Mouse (Mus musculus) cerebellum, adult 18-20 months (tissue): ENCODE measurements around the gene Nrxn3.

Source experiments
- DNase-seq, 2 experiments: peaks; one replicate each; pipeline ENCODE4 v3.0.0; 2021

The Nrxn3 gene

DNA sequence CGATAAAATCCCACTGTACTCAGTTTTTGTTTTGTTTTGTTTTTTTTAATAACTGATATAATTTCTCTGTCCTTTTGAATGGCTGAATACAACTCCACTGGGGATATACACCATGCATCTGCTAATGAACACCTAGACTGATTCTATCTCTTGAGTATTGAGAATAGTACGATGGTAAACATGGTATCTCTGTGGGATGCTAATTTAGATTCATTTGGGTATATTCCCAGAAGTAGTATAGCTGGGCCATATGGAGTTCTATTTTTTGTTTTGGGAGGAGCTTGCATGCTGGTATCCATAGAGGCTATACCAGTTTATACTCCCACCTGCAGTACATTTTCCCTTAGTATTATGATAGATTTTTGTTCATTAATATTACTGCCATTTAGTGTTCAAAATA is 217.0 kb downstream of the Nrxn3 start:
- no peak for DNase-seq

DNA sequence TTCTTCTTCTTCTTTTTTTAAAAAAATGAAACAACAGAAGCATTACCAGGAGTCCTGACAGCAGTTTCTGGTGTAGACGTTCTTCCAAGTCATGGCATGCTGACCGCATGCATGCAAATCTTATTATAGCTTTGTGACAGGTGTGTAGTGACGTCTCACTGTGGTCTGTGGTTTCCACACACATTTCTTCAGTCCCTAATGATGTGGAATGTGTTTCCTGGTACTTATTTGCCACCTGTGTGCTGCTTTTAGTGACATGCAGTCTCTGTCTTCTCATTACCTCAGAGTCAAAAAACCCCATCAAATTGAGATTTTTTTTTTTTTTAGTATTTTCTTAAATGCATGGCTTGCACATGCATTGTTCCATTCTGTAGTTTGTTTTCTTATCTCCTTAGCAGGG is 222.3 kb downstream of the Nrxn3 start:
- DNase-seq, result no peak

DNA sequence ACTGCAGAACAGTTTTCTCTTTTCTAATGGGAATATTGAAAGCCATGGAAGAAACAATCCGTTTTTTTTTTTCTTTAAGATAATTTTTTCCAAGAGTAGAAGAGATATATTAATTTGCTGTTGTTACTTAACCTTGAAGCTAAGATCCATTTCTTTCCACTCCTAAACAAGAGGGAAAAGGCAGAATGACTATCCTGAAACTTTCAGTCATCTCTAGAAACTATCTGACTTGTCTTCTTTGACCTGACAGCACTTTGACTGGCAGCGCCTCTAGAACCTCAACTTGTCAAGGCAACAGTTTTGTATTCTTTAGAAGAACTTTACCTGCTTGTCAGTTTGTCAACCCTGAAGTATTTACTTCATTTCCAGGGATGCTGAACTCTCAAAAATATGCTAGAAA is 227.2 kb downstream of the Nrxn3 start:
- no peak for DNase-seq

DNA sequence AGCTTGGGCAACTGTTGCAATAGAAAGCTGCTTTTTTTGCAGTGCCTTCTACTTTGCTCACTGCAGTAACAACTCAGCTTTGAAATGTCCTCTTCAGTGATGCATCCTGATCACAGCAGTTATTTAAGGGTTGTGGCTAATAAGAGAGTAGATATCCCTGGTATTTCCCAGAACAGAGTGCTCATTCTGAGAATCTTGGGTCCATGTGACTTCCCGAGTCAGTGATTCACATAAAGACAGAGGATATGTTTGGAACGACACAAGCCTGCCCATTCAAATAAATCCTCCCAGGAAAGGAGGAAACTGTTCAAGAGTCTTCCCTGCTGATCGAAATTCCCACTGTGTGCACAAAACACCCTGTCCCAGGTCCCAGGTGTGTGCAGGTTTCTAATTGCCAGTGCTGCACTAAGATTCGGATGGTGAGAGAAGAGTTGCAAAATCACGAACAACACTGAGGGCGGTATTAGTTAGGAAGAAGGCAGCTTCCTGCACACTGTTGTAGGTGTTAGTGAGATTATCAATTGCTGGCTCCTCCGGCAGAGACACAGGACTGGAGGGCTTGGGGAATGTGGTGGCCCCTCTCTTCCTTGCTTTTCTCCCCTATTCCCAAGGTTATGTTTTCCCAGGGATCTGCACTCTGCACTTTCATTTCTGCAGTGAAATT is 230.4 kb downstream of the Nrxn3 start:
- no peak for DNase-seq

DNA sequence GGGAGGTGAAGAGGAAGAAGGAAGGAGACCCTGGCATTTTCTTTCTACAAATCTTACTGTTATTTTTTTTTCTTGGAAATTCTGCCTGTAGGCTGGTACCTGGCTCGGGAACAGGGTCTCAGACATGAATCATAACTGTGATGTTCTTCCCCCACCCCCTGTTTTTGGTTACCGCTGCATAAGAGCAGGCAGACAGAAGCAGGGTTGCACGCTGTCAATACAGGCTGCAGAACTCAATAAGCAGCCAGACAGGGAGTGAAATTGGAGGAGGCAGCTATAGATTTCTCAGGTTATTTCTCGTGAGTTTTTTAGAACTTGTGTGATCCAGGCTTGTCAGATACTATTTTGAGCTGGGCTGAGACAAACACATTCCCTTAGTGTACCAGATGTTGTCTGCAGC is 231.1 kb downstream of the Nrxn3 start:
- DNase-seq, result no peak

DNA sequence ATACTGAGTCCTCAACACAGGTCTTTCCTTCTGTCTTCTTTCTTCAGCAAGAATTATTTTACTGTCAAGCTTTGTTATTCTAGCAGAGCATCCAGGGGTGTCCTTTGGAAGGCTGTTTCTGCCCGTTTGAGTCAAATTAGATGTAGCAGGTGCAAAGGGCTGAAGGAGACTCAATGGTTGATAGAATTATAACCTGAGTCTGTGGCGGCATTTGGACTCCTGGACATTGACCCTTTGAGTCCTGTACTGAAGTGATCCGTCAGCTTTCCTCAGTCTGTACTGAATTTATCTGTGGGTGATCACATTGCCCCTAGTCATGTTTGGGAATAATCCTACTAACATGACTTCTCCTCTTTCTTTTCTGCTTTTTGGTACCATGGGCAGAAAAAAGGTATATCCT is 234.8 kb downstream of the Nrxn3 start:
- DNase-seq, result no peak

DNA sequence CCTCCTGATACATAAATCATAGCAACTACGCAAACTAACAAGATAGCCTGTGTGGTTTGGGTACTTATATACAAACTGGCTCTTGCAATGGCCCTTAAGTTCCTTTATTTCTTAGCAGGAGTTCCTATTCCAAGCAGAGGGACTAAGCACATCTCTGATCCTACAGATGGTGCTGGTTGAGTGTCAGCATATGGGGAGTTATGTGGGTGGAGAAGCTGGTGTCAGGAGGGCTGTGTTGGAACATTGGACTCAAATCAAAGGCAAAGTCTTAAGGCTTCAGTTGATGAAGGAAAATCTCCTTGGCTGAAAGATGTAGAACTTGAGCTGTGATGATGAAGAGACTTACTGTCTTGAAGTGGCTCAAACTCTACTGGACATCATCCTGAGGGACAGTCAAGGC is 238.1 kb downstream of the Nrxn3 start:
- no peak for DNase-seq

DNA sequence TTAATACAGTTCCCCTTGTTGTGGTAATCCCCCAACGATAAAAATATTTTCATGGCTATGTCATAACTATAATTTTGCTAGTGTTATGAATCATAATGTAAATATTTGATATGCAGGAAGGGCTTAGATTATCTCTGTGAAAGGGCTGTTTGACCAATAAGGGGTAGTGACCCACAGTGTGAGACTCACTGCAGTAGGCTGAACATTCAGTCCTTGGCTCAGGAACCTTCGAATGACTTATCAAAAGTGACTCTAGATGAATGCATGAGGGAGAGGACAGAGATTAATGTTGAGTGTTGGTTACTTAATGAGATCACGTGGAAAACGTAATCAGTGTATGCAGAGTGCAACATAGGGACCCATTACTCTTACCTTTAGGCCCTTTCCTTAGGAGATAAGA is 243.7 kb downstream of the Nrxn3 start:
- DNase-seq, result no peak

DNA sequence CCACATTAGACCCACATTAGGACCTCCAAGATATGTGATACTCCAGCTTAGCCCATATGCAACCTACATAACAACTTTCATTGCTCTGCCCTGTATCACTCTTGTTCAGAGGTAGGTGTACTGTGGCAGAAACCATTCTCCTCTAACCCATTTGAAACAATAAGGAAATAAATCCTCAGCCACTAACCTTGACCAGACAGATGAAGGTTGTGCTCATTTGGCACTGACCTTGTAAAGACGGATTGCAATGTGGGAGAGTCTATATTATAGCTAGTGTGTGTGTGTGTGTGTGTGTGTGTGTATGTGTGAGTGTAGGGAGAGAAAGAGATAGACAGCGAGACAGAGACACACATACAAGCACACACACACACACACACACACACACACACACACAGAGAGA is 253.9 kb downstream of the Nrxn3 start:
- no peak for DNase-seq

DNA sequence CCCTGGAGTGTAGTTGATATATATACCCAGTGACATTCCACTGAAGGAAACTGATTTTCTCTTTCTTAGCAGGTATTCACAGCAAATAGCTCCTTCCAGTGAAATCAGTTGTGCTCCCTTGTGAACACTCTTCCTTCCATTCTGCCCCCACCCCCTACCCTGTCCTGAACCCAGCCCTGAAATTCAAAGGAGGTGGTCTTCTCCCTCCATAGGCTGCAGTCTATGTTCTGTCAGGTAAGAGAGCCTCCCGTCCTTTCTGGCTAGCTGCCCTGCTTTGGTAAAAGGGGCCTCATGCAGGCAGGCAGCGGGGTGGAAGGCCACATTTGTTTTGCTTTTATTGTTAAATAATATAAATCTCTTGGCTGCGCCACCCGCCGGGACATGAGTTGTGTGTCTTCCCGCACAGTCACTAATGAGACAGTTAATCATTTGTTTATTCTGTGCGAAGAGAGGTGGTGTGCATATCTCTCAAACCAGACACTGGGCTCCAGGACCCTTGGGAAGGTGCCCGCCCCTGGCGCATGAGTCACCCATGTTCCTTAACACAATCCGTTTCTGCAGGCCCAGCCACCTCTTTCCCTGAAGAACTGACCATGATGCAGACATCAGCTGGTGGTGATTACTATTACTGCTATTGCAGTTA is 261.1 kb downstream of the Nrxn3 start:
- no peak for DNase-seq

DNA sequence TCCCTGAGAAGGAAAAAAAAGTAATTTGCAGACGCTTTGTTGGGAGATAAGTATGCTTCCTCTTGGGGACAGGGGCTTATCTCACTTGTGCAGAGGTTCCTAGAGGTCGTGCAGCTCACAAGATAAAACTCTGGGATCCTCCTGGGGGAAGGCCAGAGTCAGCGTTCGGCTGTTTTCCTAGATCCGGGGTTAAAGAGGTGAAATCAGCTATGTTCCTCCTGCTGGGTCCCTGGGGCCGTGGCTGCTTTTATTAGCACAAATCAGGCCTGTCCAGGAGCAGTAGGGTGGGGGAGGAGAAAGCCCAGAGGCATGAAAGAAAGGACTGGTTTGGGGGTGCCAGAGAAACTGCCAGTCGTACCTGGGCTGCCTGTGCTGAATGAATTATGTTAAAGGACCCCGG is 261.7 kb downstream of the Nrxn3 start:
- DNase-seq, result no peak

DNA sequence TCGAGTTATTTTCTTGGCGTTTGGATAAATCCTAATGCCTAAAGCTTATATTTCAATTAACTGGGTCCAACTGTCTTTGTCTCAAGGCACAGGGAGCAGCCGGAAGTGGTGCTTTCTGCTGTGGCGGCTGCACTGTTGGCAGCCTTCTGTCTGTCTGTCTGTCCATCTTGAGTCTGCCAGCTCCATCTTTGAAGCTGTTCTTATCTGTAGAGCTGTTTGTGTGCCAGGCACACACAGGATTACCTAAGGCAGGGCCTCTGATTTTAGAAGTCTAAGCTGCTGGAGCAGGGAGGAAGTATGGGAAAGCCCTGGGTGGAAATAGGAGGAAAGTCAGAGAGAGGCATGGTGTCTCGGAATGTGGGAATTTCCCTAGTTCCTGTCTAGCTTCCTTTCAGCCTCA is 262.1 kb downstream of the Nrxn3 start:
- DNase-seq, result no peak

DNA sequence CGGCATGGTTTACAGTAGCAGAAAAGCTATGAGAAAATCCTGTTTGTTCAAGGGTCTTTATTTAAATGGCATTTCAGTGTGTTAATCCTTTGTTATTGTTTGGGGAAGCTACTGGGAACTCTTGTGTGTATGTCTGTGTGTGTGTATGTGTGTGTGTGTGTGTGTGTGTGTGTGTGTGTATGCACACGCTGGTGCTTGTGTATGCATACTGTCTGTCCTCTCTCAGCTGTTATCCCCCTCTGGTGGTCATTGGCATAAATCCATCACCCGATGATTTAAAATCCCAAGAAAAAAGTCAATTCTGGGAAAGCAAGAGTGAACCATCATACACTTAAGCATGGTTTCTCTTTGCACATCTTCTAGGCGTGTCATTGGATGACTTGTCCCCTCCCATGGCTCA is 264.4 kb downstream of the Nrxn3 start:
- DNase-seq, result no peak

DNA sequence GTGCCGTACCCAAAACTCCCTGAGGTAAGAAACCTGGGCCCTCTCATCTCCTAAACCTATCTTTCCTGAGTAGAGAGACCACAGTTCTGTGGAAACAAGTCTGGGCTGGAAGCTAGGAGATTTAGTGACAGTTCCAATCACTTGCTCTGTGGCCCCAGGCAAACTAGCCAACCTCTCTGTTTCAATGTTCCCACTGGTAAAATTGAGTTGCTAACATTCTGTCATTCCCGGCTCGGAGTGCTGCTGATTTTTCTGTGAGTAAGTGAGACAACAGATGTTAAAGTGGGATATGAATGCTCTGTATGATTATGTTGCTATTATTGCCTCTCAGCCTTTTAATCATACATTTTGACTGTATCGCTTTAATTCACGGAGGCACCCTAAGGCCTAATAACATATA is 268.1 kb downstream of the Nrxn3 start:
- no peak for DNase-seq

DNA sequence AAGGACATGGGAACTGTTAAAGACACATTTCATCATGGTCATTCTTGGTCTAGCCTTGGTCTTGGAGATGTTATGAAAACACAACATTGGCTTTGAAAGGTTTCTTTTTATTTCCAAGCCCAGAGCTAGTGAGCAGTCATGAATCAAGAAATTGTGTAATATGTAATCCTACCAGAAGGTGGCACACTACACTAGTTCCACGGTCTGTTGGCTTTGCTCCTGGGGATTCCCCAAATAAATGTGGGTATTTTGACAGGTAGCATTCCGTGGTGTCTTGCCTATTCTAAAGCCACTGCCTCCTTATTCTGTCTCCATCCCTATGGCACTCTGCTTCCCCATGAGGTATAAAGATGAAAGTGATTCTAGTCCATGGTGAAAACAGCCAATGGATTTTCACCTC is 269.5 kb downstream of the Nrxn3 start:
- DNase-seq, result no peak

DNA sequence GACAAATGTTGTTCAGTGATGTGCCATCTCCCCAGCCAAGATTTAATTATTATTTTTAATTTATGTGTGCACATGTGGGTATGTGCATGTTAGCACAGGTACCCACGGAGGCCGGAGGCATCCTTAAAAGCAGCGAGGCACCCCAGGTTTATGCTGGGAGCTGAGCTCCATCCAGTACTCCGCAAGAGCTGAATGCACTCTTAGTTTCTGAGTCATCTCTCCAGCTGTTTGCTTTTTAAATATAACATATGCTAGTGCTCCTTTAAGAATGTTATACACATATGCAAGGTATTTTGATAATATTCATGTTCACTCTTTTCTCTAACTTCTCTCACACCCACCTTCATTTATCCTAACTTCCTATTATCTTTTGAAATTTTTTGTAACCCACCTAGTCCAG is 271.1 kb downstream of the Nrxn3 start:
- no peak for DNase-seq

DNA sequence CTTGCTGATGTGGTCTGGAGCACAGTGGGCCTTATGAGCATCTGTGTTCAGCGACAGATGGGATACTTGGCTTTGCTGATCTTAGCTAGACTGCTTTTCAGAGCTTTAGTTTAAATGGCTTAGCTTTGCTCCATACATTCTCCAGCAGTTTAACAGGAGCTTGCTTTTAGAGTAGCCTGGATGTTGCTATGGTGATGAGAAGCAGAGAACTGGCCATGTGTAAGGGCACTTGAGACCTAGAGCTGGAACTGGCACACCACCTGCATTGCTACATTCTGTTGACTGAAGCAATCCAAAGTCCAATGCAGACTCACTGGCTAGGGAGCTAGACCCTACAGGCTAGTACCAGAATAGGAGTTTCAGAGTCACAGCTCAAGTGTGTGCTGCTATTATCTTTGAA is 293.8 kb downstream of the Nrxn3 start:
- DNase-seq, result no peak

DNA sequence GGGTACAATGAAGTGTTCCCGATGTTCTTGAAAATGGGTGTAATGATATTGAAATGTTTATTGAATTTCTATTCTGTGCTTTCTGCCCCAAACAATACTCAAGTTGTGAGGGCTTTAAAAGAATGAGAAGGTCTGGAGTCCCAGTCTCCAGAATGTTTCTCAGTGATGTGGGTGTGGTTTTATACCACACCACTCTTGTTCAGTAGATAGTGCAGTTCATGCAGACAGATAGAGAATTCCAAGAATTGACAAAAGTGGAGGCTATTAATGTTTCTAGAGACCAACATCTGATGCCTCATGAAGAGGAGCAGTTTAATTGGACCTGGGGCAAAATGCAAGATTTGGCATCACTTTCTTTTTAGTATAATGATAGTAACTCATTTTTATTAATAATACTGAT is 302.5 kb downstream of the Nrxn3 start:
- no peak for DNase-seq

DNA sequence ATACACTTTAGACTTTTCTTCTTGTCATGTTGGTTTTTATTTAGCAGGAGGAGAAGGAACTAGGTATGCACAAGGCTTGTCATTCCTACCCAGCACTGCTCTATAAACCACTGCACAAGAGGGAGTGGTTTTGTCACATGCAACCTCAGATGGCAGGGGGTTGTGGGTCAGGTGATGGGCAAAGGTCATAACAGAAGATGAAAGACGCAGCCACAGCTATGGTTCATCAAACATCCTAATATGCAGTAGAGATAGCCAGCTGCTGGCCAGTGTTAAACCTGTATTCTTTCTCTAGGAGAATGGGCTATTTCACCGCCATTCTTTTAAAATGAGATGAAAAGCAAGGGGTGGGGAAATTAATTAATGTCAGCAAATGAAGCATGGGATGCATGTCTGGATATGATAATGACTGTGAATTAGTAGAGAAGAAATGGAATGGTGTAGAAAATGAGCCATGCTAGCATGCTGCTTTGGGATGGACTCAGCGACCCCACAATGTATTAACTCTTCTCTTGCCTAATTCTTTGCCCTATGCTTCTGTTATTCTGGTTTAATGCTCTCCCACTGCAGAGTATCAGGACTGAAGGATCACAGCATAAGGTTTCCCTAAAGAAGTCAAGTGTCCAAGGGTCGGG is 313.4 kb downstream of the Nrxn3 start:
- DNase-seq, result no peak

DNA sequence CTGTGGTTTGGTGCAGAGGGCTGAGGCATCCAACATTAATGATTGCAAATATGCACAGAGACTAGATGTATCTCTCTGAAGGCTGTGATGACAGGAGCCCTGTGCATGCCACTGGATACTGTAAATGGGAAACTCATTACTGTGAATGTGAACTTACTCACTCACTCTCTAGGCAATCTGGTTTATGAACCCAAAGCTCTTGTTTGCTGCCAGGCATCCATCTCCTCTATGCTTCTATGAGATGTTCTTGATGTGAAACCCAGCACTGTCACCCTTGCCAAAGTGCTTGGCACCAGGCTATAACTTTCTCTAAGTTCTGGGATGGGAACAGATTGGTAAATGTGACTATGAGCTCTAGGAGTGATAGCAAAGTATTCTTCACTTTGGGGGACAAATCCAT is 317.5 kb downstream of the Nrxn3 start:
- DNase-seq, result no peak

DNA sequence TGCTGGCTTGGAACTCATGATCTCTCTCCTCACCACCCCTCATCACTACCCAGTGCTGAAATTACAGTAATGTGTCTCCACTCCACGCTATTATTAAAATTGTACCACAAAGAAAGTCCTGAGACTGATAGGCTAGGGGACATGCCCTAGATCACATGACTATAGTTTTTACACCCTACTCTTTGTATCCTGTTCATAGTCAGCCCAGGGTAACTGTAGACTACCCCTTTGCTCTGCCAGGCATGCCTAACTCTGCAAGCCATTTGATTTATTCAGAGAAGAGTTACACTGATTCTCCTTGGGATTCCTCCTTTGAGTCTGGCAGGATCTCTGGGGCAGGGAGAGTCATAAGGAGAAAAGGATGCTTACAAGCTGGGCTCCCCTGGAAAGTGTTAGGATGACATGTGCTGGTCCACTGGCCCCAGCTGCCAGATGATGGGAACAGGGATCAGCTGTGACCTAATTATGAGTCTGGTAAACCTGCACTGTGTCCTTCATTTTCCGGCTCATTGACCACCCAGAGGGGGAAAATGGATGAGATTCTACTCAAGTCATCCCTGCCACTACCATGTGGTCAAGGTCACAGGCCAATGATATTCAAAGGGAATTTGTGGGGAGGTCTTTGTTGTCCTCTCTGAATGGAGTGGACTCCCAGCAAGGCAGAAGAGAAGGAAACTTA is 318.9 kb downstream of the Nrxn3 start:
- peak; percentile 5 to 6 for DNase-seq

DNA sequence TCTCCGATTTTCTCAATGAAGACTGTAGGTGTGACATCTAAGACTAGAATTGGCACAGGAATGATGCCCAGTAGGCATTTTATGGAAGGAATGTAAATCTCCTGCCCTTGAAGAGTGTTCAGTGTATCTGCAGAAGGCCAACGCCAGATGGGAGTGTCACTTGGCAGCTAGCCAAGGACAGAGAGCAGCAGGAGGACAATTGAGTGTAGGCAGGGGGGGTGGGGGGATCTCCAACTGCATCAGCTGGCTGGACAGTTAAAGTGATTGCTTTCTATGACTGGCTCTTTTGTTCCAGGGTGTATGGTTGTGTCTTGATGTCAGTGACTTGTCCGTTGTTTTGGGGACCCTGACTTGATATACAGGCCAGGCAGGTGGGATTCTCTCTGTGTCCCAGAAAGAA is 326.6 kb downstream of the Nrxn3 start:
- peak; percentile 11 to 19 for DNase-seq

DNA sequence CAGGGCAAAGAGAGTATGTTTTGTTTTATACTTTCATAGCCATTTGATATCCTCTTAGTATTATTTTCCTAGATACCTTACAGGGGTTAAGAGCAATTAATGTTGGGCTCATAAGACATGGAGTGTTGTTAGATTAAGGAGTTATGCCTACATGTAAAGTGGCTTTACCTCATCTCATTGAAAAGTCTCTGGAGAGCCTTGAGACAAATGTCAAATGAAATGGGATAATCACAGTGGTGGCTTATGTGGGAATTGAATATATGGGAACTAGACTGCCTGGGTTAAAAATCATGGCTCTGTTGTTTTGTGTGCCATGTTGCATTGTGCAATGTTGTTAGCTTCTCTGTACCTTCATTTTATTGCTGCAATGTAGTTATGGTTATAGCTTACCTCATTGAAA is 327.0 kb downstream of the Nrxn3 start:
- DNase-seq, result no peak

DNA sequence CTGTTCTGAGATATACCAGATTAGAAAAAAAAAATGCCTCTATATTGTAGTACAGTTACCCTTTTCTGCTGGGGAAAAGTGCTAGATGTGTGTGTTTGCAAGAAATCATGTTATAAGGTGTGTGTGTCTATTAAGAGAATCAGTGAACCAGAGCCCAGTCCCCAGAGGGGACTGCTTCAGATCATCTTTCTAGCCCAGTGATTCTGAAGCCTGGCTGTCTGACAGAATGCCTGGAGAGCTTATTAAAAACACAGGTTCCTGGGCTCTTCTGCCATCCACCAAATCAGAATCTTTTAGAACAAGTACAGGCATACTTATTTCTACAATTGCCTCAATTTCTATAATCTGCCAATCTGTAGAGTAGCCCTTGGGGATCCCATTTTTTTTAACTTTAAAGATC is 349.8 kb downstream of the Nrxn3 start:
- no peak for DNase-seq
